Mouse (Mus musculus): ENCODE measurements around the gene Ak2. TPM values are rescaled to one million over a fixed set of nuclear protein-coding genes. Genes with fewer than 3 reads are reported as not detected.

Ak2 gene
- polyA plus RNA-seq, 1 experiment, result 204 TPM

- Histone ChIP-seq H3K9ac (ENCODE audit: low read depth, poor library complexity, severe bottlenecking) (no peak overlapping the region), H3K27ac (ENCODE audit: insufficient read depth, low read length) (peak overlapping the region; percentile 81)
- TF ChIP-seq EP300 (IDR thresholded peaks at IDR 0.05; ENCODE audit: insufficient read depth, low read depth, low read length) (no peak), POLR2A (IDR thresholded peaks at IDR 0.05; ENCODE audit: insufficient read depth, low read length) (no peak), CTCF (IDR thresholded peaks at IDR 0.05; ENCODE audit: low read depth, low read length) (no peak)
Observed at GRCm38 (mm10) chr4:129034224-129034623, 42.5 kb downstream of the Ak2 start.

GRCm38 (mm10) chr4:129034706-129035660 lies 43.2 kb downstream of the Ak2 start:
- Histone ChIP-seq H3K27ac (ENCODE audit: insufficient read depth, low read length) (peak overlapping the region; percentile 6), H3K9ac (ENCODE audit: low read depth, poor library complexity, severe bottlenecking) (peak overlapping the region; percentile 44; the same call in 1 of the 2 replicates), H3K36me3 (ENCODE audit: control insufficient read depth, insufficient read depth, low read length, poor library complexity, severe bottlenecking) (no peaks in the 10 kb centered on the region), H3K4me3 (ENCODE audit: low read depth, low read length) (no peak overlapping the region), H3K4me1 (ENCODE audit: control insufficient read depth, insufficient read depth, low read length) (peaks cover 12% of the 10 kb centered on the region), H3K27me3 (ENCODE audit: control insufficient read depth, insufficient read depth, low read length, poor library complexity, severe bottlenecking) (no peaks in the 10 kb centered on the region), H3K9me3 (replicated peaks; ENCODE audit: control insufficient read depth, insufficient read depth, low read length, poor library complexity, severe bottlenecking) (no peaks in the 10 kb centered on the region)
- TF ChIP-seq POLR2A (IDR thresholded peaks at IDR 0.05; ENCODE audit: insufficient read depth, low read length) (no peak), EP300 (IDR thresholded peaks at IDR 0.05; ENCODE audit: insufficient read depth, low read depth, low read length) (0 out of 2 replicates have a peak, but pooled peaks have one; percentile 25), CTCF (IDR thresholded peaks at IDR 0.05; ENCODE audit: low read depth, low read length) (no peak)

More at GRCm38 (mm10) chr4:129034224-129034623, 42.5 kb downstream of the Ak2 start:
- H3K36me3 ChIP-seq (ENCODE audit: control insufficient read depth, insufficient read depth, low read length, poor library complexity, severe bottlenecking), result no peaks in the 10 kb centered on the region
- peaks cover 12% of the 10 kb centered on the region for H3K4me1 ChIP-seq (ENCODE audit: control insufficient read depth, insufficient read depth, low read length)
- H3K27me3 ChIP-seq (ENCODE audit: control insufficient read depth, insufficient read depth, low read length, poor library complexity, severe bottlenecking), result no peaks in the 10 kb centered on the region
- H3K4me3 ChIP-seq (ENCODE audit: low read depth, low read length), result no peak overlapping the region
- no peaks in the 10 kb centered on the region for H3K9me3 ChIP-seq (replicated peaks; ENCODE audit: control insufficient read depth, insufficient read depth, low read length, poor library complexity, severe bottlenecking)

- Histone ChIP-seq H3K9ac (ENCODE audit: low read depth, poor library complexity, severe bottlenecking) (no peak overlapping the region), H3K27ac (ENCODE audit: insufficient read depth, low read length) (no peak overlapping the region; the same call in 1 of the 2 replicates)
- no peak for TF ChIP-seq CTCF (IDR thresholded peaks at IDR 0.05; ENCODE audit: low read depth, low read length)
- no peak for TF ChIP-seq POLR2A (IDR thresholded peaks at IDR 0.05; ENCODE audit: insufficient read depth, low read length)
- TF ChIP-seq EP300 (IDR thresholded peaks at IDR 0.05; ENCODE audit: insufficient read depth, low read depth, low read length), result no peak
Observed at GRCm38 (mm10) chr4:129035851-129036445, 44.2 kb downstream of the Ak2 start.

DNA sequence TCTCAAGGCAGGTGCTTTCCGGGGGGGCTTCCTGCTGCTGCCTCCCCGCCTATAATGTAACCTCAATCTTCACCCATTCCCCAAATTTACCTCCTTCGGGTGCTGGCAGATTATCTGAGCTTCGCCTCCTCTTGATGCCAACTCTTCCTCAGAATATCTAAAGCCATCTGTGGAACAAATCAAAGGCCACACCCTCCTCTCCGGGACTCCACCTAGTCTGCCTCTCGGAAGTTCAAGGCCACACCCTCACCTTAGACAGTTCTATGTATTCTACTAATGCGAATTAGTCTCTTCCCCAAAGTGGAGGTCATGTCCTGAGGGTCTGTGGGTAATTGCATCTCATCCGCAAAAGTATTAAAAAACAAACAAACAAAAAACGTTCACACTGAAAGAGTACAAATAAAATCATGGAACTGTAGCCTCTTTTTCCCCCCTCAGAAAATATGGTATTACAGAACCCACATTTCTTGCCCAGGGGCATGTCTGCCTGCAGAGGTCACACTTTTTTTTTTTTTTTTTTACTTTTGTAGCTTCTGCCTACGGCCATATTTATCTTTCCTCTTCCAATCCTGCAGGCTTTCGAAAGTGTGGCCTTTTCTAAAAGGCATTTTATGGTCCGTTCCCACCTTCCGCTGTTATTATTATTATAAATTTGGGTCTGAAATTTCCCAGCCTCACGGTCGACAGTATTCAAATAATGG lies 56.1 kb downstream of the Ak2 start:
- Histone ChIP-seq H3K4me1 (ENCODE audit: control insufficient read depth, insufficient read depth, low read length) (peaks cover 8% of the 10 kb centered on the region), H3K4me3 (ENCODE audit: low read depth, low read length) (no peak overlapping the region), H3K36me3 (ENCODE audit: control insufficient read depth, insufficient read depth, low read length, poor library complexity, severe bottlenecking) (no peaks in the 10 kb centered on the region), H3K27me3 (ENCODE audit: control insufficient read depth, insufficient read depth, low read length, poor library complexity, severe bottlenecking) (no peaks in the 10 kb centered on the region), H3K27ac (ENCODE audit: insufficient read depth, low read length) (no peak overlapping the region), H3K9ac (ENCODE audit: low read depth, poor library complexity, severe bottlenecking) (peak overlapping the region; percentile 63), H3K9me3 (replicated peaks; ENCODE audit: control insufficient read depth, insufficient read depth, low read length, poor library complexity, severe bottlenecking) (no peaks in the 10 kb centered on the region)
- TF ChIP-seq EP300 (IDR thresholded peaks at IDR 0.05; ENCODE audit: insufficient read depth, low read depth, low read length) (peak; percentile 68; the same call in 1 of the 2 replicates), POLR2A (IDR thresholded peaks at IDR 0.05; ENCODE audit: insufficient read depth, low read length) (no peak)

More at GRCm38 (mm10) chr4:129035851-129036445, 44.2 kb downstream of the Ak2 start:
- Histone ChIP-seq H3K36me3 (ENCODE audit: control insufficient read depth, insufficient read depth, low read length, poor library complexity, severe bottlenecking) (no peaks in the 10 kb centered on the region), H3K9me3 (replicated peaks; ENCODE audit: control insufficient read depth, insufficient read depth, low read length, poor library complexity, severe bottlenecking) (no peaks in the 10 kb centered on the region), H3K27me3 (ENCODE audit: control insufficient read depth, insufficient read depth, low read length, poor library complexity, severe bottlenecking) (no peaks in the 10 kb centered on the region), H3K4me3 (ENCODE audit: low read depth, low read length) (no peak overlapping the region), H3K4me1 (ENCODE audit: control insufficient read depth, insufficient read depth, low read length) (peaks cover 12% of the 10 kb centered on the region)

DNA sequence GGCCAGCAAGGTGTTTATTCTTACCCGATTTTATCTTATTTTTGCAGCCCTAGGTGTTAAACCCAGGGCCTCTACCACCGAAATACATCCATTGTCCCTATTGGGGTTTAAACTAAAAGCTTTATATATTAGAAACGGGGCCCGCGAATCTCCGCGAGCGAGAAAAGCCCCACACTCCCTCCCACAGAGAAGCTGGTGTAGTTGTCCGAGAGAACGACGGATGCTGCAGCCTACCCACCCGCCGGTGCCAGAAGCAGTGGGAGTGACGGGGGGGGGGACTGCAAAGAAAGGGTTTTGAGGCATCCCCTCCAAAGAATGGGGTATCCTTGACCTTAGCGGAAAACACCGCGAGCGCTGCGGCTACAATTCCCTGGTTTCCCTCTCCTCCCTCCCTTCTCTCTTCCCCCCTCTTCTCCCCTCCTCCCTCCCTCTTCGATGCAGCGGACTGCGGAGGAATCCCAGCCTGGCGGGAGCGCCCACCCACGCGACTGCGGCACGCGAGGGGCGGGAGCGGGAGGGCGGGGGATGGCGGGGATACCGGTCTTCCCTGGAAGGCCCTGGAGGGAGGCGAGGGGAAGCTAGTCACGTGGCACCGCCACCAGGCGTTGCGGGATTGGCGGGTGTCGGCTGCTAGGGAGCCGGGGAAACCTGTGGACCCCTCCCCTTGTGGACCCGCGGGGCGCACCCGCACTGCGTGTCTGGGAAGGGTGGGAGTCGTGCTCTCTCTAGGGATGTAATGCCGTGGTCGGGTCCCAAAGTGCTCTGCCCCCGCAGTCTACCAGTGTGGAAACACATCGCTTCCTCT lies 56.9 kb downstream of the Ak2 start:
- no peak overlapping the region for H3K27ac ChIP-seq (ENCODE audit: insufficient read depth, low read length)
- H3K27me3 ChIP-seq (ENCODE audit: control insufficient read depth, insufficient read depth, low read length, poor library complexity, severe bottlenecking), result no peaks in the 10 kb centered on the region
- no peak for TF ChIP-seq CTCF (IDR thresholded peaks at IDR 0.05; ENCODE audit: low read depth, low read length)
- TF ChIP-seq POLR2A (IDR thresholded peaks at IDR 0.05; ENCODE audit: insufficient read depth, low read length), result no peak
- TF ChIP-seq EP300 (IDR thresholded peaks at IDR 0.05; ENCODE audit: insufficient read depth, low read depth, low read length), result 0 out of 2 replicates have a peak, but pooled peaks have one; percentile 3

More for the DNA sequence above, 56.9 kb downstream of the Ak2 start:
- peak overlapping the region; percentile 63 for H3K9ac ChIP-seq (ENCODE audit: low read depth, poor library complexity, severe bottlenecking)
- no peaks in the 10 kb centered on the region for H3K9me3 ChIP-seq (replicated peaks; ENCODE audit: control insufficient read depth, insufficient read depth, low read length, poor library complexity, severe bottlenecking)
- H3K4me1 ChIP-seq (ENCODE audit: control insufficient read depth, insufficient read depth, low read length), result peaks cover 10% of the 10 kb centered on the region
- H3K4me3 ChIP-seq (ENCODE audit: low read depth, low read length), result peak overlapping the region; percentile 77
- no peaks in the 10 kb centered on the region for H3K36me3 ChIP-seq (ENCODE audit: control insufficient read depth, insufficient read depth, low read length, poor library complexity, severe bottlenecking)
